Mouse (Mus musculus): Measurements from ENCODE around the gene Gm28308.

GRCm38 (mm10) chr6:52176391-52176790 lies 36.7 kb downstream of the Gm28308 start:
- TF ChIP-seq CTCF (IDR thresholded peaks at IDR 0.05; ENCODE audit: low read depth) = no peak
- TF ChIP-seq EP300 (IDR thresholded peaks at IDR 0.05; ENCODE audit: low read depth) = no peak

Measured in liver, embryonic 14.5 days (tissue).